Mouse (Mus musculus) ES-Bruce4 (cell line): ENCODE results near the gene Zc3h14. TPM values are rescaled to one million over a fixed set of nuclear protein-coding genes. Genes with fewer than 3 reads are reported as not detected.

Experiments used
- H3K27ac ChIP-seq: 2 replicates; pipeline ENCODE4 v1.5.1; 2012; ENCODE audit warnings: low read length, inconsistent platforms; ENCODE audit not compliant: insufficient read depth
- H3K27me3 ChIP-seq: 2 replicates; pipeline ENCODE4 v1.6.1; 2012; ENCODE audit warnings: mild to moderate bottlenecking, low read length, inconsistent platforms; ENCODE audit not compliant: control insufficient read depth, poor library complexity, insufficient read depth, severe bottlenecking
- H3K36me3 ChIP-seq: 2 replicates; pipeline ENCODE4 v1.6.1; 2012; ENCODE audit warnings: inconsistent platforms, mild to moderate bottlenecking, low read length, moderate library complexity; ENCODE audit not compliant: control insufficient read depth, poor library complexity, insufficient read depth, severe bottlenecking
- H3K4me1 ChIP-seq: one replicate; pipeline ENCODE4 v1.8.1; 2011; ENCODE audit warnings: low read length; ENCODE audit not compliant: control insufficient read depth, insufficient read depth
- H3K4me3 ChIP-seq: 2 replicates; pipeline ENCODE4 v1.5.1; 2011; ENCODE audit warnings: low read depth, mild to moderate bottlenecking, low read length
- H3K9ac ChIP-seq: 2 replicates; pipeline ENCODE4 v1.6.1; 2012; ENCODE audit warnings: low read depth, mild to moderate bottlenecking, inconsistent platforms; ENCODE audit not compliant: poor library complexity, severe bottlenecking
- H3K9me3 ChIP-seq: replicated peaks from 2 replicates; pipeline ENCODE4 v1.6.1; 2012; ENCODE audit warnings: mild to moderate bottlenecking, low read length, inconsistent platforms; ENCODE audit not compliant: control insufficient read depth, poor library complexity, insufficient read depth, severe bottlenecking
- CTCF ChIP-seq: IDR thresholded peaks from one replicate; pipeline ENCODE4 v1.8.1; 2011; ENCODE audit warnings: low read depth, low read length
- EP300 ChIP-seq: IDR thresholded peaks from 2 replicates; pipeline ENCODE4 v1.6.1; 2011; ENCODE audit warnings: low read depth, low read length; ENCODE audit not compliant: insufficient read depth
- POLR2A ChIP-seq: IDR thresholded peaks from one replicate; pipeline ENCODE4 v1.8.1; 2011; ENCODE audit warnings: low read length; ENCODE audit not compliant: insufficient read depth
- polyA plus RNA-seq: library from polyadenylated mRNA; stranded (reverse); fragments of >200 nt; gene quantifications from 2 replicates; pipeline ENCODE4 v1.2.4, GENCODE M21; 2011; ENCODE audit warnings: low read depth; ENCODE audit not compliant: missing spikeins, insufficient read depth, insufficient read length

Zc3h14 gene
- polyA plus RNA-seq, 1 experiment = 155 TPM

DNA sequence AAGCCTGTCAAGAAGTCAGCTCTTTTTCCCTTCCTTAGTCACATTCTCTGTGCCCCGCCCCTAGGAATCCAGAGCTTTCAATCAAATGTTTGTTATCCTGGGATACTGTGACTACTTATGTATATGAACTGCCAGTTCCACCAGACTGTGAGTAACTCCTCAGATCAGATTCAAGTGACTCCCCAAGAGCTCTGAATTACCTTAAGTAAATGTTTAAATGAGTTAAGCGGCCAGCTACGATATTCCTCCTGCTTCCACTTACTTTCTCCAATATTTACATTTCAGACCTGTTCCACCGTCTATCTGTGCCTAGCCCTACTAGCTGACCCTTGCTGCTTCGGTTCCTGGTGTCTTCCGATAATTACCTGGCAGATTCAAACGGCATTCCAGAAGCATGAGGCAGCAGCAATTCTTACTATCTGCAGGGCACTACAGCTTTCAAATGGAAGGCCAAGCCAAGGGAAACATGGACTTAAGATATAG lies 33.1 kb upstream of the Zc3h14 start:
- no peak for TF ChIP-seq POLR2A
- no peak for TF ChIP-seq CTCF
- TF ChIP-seq EP300 = no peak
- peaks cover 3% of the 10 kb centered on the region; the same call in 1 of the 2 replicates for H3K36me3 ChIP-seq
- no peaks in the 10 kb centered on the region for H3K9me3 ChIP-seq
- H3K4me1 ChIP-seq = no peaks in the 10 kb centered on the region
- H3K27ac ChIP-seq = no peak overlapping the region
- H3K9ac ChIP-seq = no peak overlapping the region
- no peak overlapping the region for H3K4me3 ChIP-seq
- no peaks in the 10 kb centered on the region for H3K27me3 ChIP-seq

GRCm38 (mm10) chr12:98714757-98715156 lies 32.0 kb upstream of the Zc3h14 start:
- TF ChIP-seq CTCF = no peak
- no peak for TF ChIP-seq EP300
- TF ChIP-seq POLR2A = no peak
- peaks cover 3% of the 10 kb centered on the region; the same call in 1 of the 2 replicates for H3K36me3 ChIP-seq
- no peak overlapping the region for H3K27ac ChIP-seq
- H3K4me3 ChIP-seq = no peak overlapping the region
- H3K9me3 ChIP-seq = no peaks in the 10 kb centered on the region
- H3K4me1 ChIP-seq = no peaks in the 10 kb centered on the region
- no peak overlapping the region for H3K9ac ChIP-seq
- no peaks in the 10 kb centered on the region for H3K27me3 ChIP-seq

GRCm38 (mm10) chr12:98716142-98716541 lies 30.6 kb upstream of the Zc3h14 start:
- Histone ChIP-seq H3K27me3 (no peaks in the 10 kb centered on the region), H3K9ac (no peak overlapping the region), H3K27ac (no peak overlapping the region), H3K36me3 (peaks cover 3% of the 10 kb centered on the region; the same call in 1 of the 2 replicates), H3K9me3 (no peaks in the 10 kb centered on the region), H3K4me1 (no peaks in the 10 kb centered on the region), H3K4me3 (no peak overlapping the region)
- TF ChIP-seq POLR2A (no peak), EP300 (no peak), CTCF (no peak)

- H3K9ac ChIP-seq = no peak overlapping the region
- TF ChIP-seq EP300 (no peak), POLR2A (no peak), CTCF (no peak)
- H3K36me3 ChIP-seq = no peaks in the 10 kb centered on the region
- H3K4me3 ChIP-seq = no peak overlapping the region
- H3K27ac ChIP-seq = no peak overlapping the region
- H3K9me3 ChIP-seq = no peaks in the 10 kb centered on the region
- H3K4me1 ChIP-seq = peaks cover 2% of the 10 kb centered on the region
- no peaks in the 10 kb centered on the region for H3K27me3 ChIP-seq
These were observed 26.1 kb upstream of the Zc3h14 start for GRCm38 (mm10) chr12:98720628-98721027.

GRCm38 (mm10) chr12:98721030-98721429 lies 25.7 kb upstream of the Zc3h14 start:
- TF ChIP-seq CTCF = no peak
- TF ChIP-seq EP300 = no peak
- TF ChIP-seq POLR2A = no peak
- no peak overlapping the region for H3K4me3 ChIP-seq
- H3K27me3 ChIP-seq = no peaks in the 10 kb centered on the region
- H3K36me3 ChIP-seq = no peaks in the 10 kb centered on the region
- no peaks in the 10 kb centered on the region for H3K9me3 ChIP-seq
- H3K9ac ChIP-seq = no peak overlapping the region
- H3K4me1 ChIP-seq = peaks cover 2% of the 10 kb centered on the region
- no peak overlapping the region for H3K27ac ChIP-seq

DNA sequence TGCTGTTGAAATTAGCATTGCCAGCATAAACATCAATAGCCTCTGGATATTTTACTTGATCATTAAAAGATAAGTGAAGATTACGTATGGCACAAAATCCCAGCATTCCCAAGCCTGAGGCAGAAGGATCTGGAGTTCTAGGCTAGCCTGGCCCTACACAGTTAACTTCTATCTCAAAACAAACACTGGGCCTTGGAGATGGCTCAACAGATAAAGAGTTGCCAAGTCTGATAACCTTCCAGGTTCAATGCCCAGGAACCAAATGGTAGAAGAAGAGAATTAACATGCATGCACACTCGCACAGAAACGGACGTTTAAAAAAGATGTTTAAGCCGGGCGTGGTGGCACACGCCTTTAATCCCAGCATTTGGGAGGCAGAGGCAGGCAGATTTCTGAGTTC lies 22.5 kb upstream of the Zc3h14 start:
- no peak overlapping the region for H3K9ac ChIP-seq
- no peaks in the 10 kb centered on the region for H3K36me3 ChIP-seq
- no peak overlapping the region for H3K4me3 ChIP-seq
- no peaks in the 10 kb centered on the region for H3K27me3 ChIP-seq
- H3K4me1 ChIP-seq = peaks cover 4% of the 10 kb centered on the region
- H3K9me3 ChIP-seq = no peaks in the 10 kb centered on the region
- TF ChIP-seq EP300 (no peak), CTCF (no peak), POLR2A (no peak)
- H3K27ac ChIP-seq = no peak overlapping the region
